ENCODE assay signal across 13 mouse cellular contexts in genomic region chr10:115579494-115579893, GRCm38 (mm10). TPM values are rescaled to one million over a fixed set of nuclear protein-coding genes. Genes with fewer than 3 reads are reported as not detected.
DNase-seq lines count a peak whose midpoint lies in the region; ATAC-seq and TF ChIP-seq lines count a peak whose summit lies in the region.
"Had no signal": no experiment of that assay in that cellular context is flagged by ENCODE, and none has a peak within 500 bp of the region (broad histone marks: within the 10 kb centered on the region; RNA-seq: fewer than 3 reads in every experiment).

No protein-coding gene starts in this region.

- H3K4me2 ChIP-seq in kidney, postnatal 0 days (ENCODE audit: low read length): no peak overlapping the region
- no peak overlapping the region for H3K4me2 ChIP-seq in hindbrain, embryonic 14.5 days (replicated peaks)
- no peak overlapping the region for H3K4me2 ChIP-seq in intestine, postnatal 0 days (replicated peaks; ENCODE audit: low read depth)

- peaks cover 9% of the 10 kb centered on the region for H3K27me3 ChIP-seq in kidney, postnatal 0 days (ENCODE audit: insufficient read depth, low read length)
- H3K27me3 ChIP-seq in hindbrain, embryonic 14.5 days (ENCODE audit: control insufficient read depth, insufficient read depth, low read length): peaks cover 26% of the 10 kb centered on the region
- H3K27me3 ChIP-seq in intestine, postnatal 0 days (replicated peaks; ENCODE audit: control insufficient read depth, insufficient read depth, low read length): no peaks in the 10 kb centered on the region

- H3K36me3 ChIP-seq in kidney, postnatal 0 days (ENCODE audit: insufficient read depth, low read length): no peaks in the 10 kb centered on the region
- H3K36me3 ChIP-seq in hindbrain, embryonic 14.5 days (replicated peaks; ENCODE audit: control insufficient read depth, insufficient read depth): no peaks in the 10 kb centered on the region
- H3K36me3 ChIP-seq in intestine, postnatal 0 days (ENCODE audit: control insufficient read depth, insufficient read depth): no peaks in the 10 kb centered on the region

- ATAC-seq in kidney, postnatal 0 days (replicated peaks; ENCODE audit: low FRiP score, low read depth): no peak
- ATAC-seq in hindbrain, embryonic 14.5 days (ENCODE audit: low FRiP score): 0 out of 2 replicates have a peak, but pooled peaks have one; percentile 21
- no peak for ATAC-seq in intestine, postnatal 0 days
- ATAC-seq: activated CD4-positive, CD25-positive, alpha-beta regulatory T cell, adult 4 months had no signal

- H3K4me1 ChIP-seq in kidney, postnatal 0 days (replicated peaks; ENCODE audit: insufficient read depth, low read length): no peaks in the 10 kb centered on the region
- H3K4me1 ChIP-seq in hindbrain, embryonic 14.5 days (replicated peaks; ENCODE audit: control insufficient read depth, insufficient read depth, low read length): peaks cover 6% of the 10 kb centered on the region
- H3K4me1 ChIP-seq in intestine, postnatal 0 days (replicated peaks; ENCODE audit: control insufficient read depth, insufficient read depth, low read length): 0 out of 2 replicates have a peak, but pooled peaks cover 2% of the 10 kb centered on the region

- DNase-seq in kidney, postnatal 0 days (ENCODE audit: low spot score): peak; percentile 28
- no peak for DNase-seq in kidney, postnatal 25 days
- peak; percentile 45 for DNase-seq in testis, postnatal 10 days (ENCODE audit: low spot score)
- DNase-seq in testis, postnatal 14 days (ENCODE audit: low spot score): no peak
- DNase-seq in hindbrain, embryonic 14.5 days (ENCODE audit: low spot score): no peak
- no peak for DNase-seq in spleen, adult 12 weeks (ENCODE audit: low spot score)
- DNase-seq: heart, postnatal 36 days; spleen, adult 18-20 months; thymus, postnatal 4 days had no signal

- H3K9me3 ChIP-seq in kidney, postnatal 0 days (replicated peaks; ENCODE audit: low read length): no peaks in the 10 kb centered on the region
- no peaks in the 10 kb centered on the region for H3K9me3 ChIP-seq in hindbrain, embryonic 14.5 days (ENCODE audit: control insufficient read depth, low read length)
- no peaks in the 10 kb centered on the region for H3K9me3 ChIP-seq in intestine, postnatal 0 days (ENCODE audit: control insufficient read depth)

- no peak overlapping the region for H3K27ac ChIP-seq in kidney, postnatal 0 days
- no peak overlapping the region for H3K27ac ChIP-seq in hindbrain, embryonic 14.5 days
- no peak overlapping the region for H3K27ac ChIP-seq in intestine, postnatal 0 days (ENCODE audit: low read depth, low read length)
- H3K27ac ChIP-seq: liver, embryonic 14.5 days had no signal

- 29% methylated on average over 7 of the region's 7 CpGs for WGBS in kidney, postnatal 0 days
- 9% methylated on average over 7 of the region's 7 CpGs for WGBS in hindbrain, embryonic 14.5 days
- 53% methylated on average over 7 of the region's 7 CpGs for WGBS in intestine, postnatal 0 days

- H3K9ac ChIP-seq in kidney, postnatal 0 days (ENCODE audit: low read depth, low read length): no peak overlapping the region
- no peak overlapping the region for H3K9ac ChIP-seq in hindbrain, embryonic 14.5 days
- no peak overlapping the region for H3K9ac ChIP-seq in intestine, postnatal 0 days (ENCODE audit: low read depth, low read length)
- H3K9ac ChIP-seq: liver, embryonic 14.5 days had no signal

- no peak for TF ChIP-seq CTCF in kidney, postnatal 0 days (IDR thresholded peaks at IDR 0.05; ENCODE audit: low read depth)
- TF ChIP-seq CTCF in intestine, postnatal 0 days (IDR thresholded peaks at IDR 0.05; ENCODE audit: low read depth): no peak

- H3K4me3 ChIP-seq in kidney, postnatal 0 days (replicated peaks; ENCODE audit: low read depth, low read length): no peak overlapping the region
- no peak overlapping the region for H3K4me3 ChIP-seq in hindbrain, embryonic 14.5 days (replicated peaks; ENCODE audit: low read length)
- H3K4me3 ChIP-seq in intestine, postnatal 0 days (ENCODE audit: low read depth, low read length): no peak overlapping the region
- H3K4me3 ChIP-seq: myocyte had no signal

RNA-seq across cellular contexts. Expression of gene Lgr5, which starts 8.1 kb away (rescaled TPM):
- polyA plus RNA-seq in kidney, postnatal 0 days (2015; fragmentation: Nextera tagmentation; extraction: Ambion mirVana): 3.7 and 4.4 TPM in 2 replicates
- polyA plus RNA-seq in hindbrain, embryonic 14.5 days (2014; fragmentation: Nextera tagmentation; extraction: Ambion mirVana): 2.5 and 2.7 TPM in 2 replicates
- polyA plus RNA-seq in intestine, postnatal 0 days (2015; fragmentation: Nextera tagmentation; extraction: Ambion mirVana): 2.3 and 2.5 TPM in 2 replicates

RNA-seq across cellular contexts. Expression of gene A930009A15Rik, which starts 9.7 kb away (rescaled TPM):
- 0.14 TPM in 1 of 2 replicates, not detected in the other for polyA plus RNA-seq in kidney, postnatal 0 days (2015; fragmentation: Nextera tagmentation; extraction: Ambion mirVana)
- polyA plus RNA-seq in hindbrain, embryonic 14.5 days (2014; fragmentation: Nextera tagmentation; extraction: Ambion mirVana): 0.39 and 0.42 TPM in 2 replicates
- not detected in 2 replicates for polyA plus RNA-seq in intestine, postnatal 0 days (2015; fragmentation: Nextera tagmentation; extraction: Ambion mirVana)
- polyA plus RNA-seq: activated CD4-positive, CD25-positive, alpha-beta regulatory T cell, adult 4 months; liver, embryonic 14.5 days; myocyte had no signal

Comparison
In these comparisons a context has a peak if more than half of its experiments do, and no peak if none do; other contexts are left out.
1. DNase-seq: peak in kidney, postnatal 0 days (single experiment) and testis, postnatal 10 days (single experiment); none in kidney, postnatal 25 days (0 of 2), testis, postnatal 14 days (single experiment), hindbrain, embryonic 14.5 days (single experiment) and spleen, adult 12 weeks (single experiment).